Mouse (Mus musculus) ES-E14 (cell line): Measurements from ENCODE around the gene Phc1.

Experiments used
- CHD2 ChIP-seq: IDR thresholded peaks from 2 replicates; pipeline ENCODE4 v1.6.1; 2014; ENCODE audit warnings: mild to moderate bottlenecking, low read depth, low read length, inconsistent platforms
- MAFK ChIP-seq: IDR thresholded peaks from 2 replicates; pipeline ENCODE4 v1.6.1; 2014; ENCODE audit warnings: mild to moderate bottlenecking, low read depth, low read length, inconsistent platforms; ENCODE audit not compliant: insufficient read depth
- ZC3H11A ChIP-seq: IDR thresholded peaks from 2 replicates; pipeline ENCODE4 v1.6.1; 2012; ENCODE audit warnings: low read depth, mild to moderate bottlenecking, inconsistent platforms, low read length, borderline replicate concordance

GRCm38 (mm10) chr6:122355909-122356308 lies 15.5 kb upstream of the Phc1 start:
- no peak for TF ChIP-seq CHD2
- no peak for TF ChIP-seq MAFK
- TF ChIP-seq ZC3H11A, result no peak
